Mouse (Mus musculus) adrenal gland, adult 2 months (tissue): ENCODE measurements around the gene Grip1. TPM values are rescaled to one million over a fixed set of nuclear protein-coding genes. Genes with fewer than 3 reads are reported as not detected.
A peak's percentile ranks its signal among the peaks of the same experiment; 100 is the strongest.

Experiments
- DNase-seq: peaks from one replicate; pipeline ENCODE4 v3.0.0; 2021
- polyA plus RNA-seq: library from polyadenylated mRNA; depleted of rRNA; stranded (reverse); fragments of >200 nt; gene quantifications from 2 replicates; pipeline ENCODE4 v1.2.3, GENCODE M21; 2012
- total RNA-seq, 2 experiments: library from RNA; stranded (reverse); gene quantifications; 2 replicates each; pipeline ENCODE4 v1.2.3; 2021

Gene Grip1
- total and polyA plus RNA-seq, 3 experiments: 0.17 to 0.55 (median 0.43) TPM

DNA sequence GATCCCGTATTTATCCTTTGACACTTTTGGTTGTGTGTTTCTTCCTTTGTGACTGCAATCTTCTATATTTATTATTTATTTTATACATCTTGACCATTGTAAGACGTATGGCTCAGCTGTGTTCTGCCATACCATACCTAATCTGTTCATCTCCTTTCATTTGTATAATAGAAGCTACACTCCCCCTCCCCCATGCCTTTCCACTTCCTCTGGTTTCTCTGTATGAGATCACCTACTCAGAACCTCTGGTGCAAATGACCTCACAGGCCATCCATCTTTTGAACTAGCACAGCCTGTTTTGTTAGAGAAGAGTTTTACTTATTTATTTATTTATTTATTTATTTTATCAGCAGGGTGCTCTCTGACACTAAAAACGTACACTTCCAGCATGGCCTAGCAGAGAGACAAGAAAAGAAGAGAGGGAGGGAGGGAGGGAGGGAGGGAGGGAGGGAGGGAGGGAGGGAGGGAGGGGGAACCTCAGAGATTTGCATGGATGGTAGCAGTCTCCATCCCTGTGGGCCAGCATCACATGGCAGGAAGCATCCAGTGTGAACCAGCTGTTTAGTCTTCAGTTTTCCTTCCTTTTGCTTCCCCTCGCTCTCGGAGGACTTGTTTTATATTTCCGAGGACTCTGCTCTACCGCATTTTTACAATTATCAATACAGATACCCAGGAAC lies 207.2 kb downstream of the Grip1 start:
- no peak for DNase-seq

DNA sequence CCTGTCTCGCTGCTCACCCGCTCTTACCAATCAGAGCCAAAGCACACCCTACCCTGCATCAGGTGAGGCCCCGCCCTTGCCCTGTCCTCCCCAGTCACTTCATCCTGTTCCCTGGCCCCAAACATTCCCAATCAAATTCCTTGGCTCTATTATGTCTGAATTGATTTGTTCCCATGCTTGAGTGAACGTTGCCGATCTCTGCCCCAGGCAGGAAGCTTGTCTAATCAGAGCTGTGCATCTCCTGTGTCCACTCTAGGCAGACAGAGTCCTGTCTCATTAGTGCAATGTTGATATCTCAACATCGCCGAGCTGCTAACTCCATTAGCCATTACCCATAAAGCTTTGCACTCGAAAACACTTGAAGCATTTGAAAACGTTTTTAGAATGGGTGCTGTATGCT lies 210.0 kb downstream of the Grip1 start:
- DNase-seq: no peak

DNA sequence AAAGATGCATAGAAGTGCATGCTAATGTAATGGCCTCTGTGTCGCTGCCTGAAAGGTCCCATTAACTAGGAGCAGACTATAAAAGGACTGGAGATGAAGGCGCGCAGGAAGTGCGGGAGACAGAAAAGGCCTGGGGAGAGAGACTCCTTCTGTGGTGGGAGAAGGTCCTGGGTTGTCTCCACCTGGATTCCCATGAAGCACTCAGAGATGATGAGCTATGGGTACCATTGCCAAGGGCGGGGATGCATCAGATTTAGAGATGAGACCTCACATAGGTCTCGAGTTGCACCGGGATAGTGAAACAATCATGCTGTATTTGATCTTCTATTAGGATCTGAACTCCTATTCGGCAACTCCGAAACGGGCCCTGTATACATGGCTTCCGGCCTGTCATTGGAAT lies 212.8 kb downstream of the Grip1 start:
- no peak for DNase-seq

DNA sequence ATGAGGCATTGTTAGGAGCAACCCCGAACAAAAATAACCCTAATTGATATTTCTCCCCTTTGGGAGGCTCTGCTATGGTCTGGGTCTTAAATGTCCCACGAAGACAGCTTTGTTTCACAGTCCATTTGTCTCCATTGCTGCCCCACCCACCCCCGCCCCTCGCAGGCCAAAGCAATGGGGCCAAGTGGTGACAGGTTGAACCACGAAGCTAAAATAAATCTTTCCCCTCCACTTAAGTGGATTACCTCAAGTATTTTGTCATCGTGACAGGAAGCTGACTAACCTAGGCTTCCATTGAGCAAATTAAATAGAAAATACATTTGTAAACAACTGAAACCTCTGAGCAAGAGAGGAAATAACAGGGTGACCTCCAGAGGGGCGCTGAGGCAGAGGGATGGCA lies 216.8 kb downstream of the Grip1 start:
- DNase-seq: no peak

DNA sequence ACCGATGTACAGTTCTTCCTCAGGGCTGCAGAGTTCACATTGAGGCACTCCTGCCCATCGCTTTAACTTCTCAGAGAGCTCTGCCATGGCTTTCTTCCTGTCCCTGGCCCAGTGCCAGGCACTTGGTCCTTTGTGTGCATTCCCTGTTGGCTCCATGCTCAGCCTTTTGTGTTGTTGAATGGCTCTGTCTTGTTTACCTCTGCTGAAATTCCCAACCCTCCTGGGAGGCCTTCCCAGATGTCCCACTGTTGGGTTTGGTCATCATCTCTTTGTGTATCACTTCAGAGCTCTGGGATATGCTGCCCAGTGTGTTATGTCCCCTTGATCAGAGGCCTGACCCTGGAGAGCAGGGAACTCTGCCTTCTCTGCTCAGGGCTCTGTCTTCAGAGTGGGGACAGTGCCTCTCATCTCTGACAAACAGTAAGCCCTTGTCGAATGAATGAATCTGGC lies 230.8 kb downstream of the Grip1 start:
- no peak for DNase-seq

DNA sequence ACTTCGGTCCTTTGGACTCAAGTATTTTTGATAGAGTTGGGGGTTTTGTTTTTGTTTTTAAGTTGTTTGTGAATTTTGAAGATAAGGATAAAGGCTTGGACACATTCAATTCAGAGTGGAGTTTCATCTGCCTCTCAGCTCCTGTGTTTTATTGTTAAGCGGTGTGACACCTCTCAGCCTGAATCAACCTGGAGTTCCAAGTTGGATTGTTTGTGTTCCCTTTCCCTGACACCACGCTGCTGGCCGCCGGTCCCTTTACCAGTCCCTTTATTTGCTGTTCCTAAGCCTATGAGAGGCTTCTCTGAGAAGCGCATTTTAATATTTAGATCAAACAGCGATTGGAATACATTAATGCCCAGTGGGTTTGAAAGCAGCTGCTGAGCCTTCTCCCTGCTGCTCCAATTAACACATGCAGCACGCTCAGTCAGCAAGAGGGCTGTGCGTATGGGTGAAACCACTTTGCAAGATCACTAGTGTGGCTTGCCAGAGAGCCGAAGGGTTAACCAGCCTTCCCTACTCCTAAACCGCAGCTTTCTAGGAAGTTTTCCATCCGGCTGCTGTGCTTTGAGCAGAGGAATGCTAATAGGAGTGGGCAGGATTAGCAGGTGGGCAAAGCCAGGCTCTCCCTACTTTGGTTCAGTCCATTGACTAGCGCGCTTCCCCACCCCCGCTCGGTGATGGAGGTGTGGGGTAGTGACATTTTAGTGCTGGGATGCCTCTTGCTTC lies 237.9 kb downstream of the Grip1 start:
- peak; percentile 5 for DNase-seq

DNA sequence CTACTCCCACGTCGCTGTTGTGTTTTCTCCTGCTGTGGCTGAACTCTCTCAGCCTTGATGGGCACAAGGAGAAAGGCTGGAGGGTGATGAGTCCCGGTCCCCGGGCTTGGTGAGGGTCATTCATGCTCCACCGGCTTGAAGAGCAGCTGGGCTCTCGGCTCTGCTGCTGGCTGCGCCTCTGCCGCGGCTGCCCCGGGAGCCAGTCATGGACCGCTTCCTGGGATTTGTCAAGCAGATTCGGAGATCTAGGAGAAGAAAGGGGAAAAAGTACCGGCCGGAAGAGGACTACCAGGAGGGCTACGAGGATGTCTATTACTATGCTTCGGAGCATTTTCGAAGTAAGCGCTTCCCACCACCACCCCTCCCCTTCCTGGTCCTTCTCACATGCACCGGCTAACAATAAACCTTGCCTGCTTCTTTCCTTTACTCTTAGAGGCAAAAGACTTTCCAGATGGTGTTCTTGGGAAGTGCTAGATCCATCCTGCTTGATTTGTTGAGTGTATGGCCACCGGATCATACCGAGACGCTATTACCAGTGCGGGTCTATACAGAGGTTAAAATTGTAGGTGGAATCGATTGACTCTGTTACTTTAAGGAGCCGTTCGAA lies 238.8 kb downstream of the Grip1 start:
- DNase-seq: no peak

DNA sequence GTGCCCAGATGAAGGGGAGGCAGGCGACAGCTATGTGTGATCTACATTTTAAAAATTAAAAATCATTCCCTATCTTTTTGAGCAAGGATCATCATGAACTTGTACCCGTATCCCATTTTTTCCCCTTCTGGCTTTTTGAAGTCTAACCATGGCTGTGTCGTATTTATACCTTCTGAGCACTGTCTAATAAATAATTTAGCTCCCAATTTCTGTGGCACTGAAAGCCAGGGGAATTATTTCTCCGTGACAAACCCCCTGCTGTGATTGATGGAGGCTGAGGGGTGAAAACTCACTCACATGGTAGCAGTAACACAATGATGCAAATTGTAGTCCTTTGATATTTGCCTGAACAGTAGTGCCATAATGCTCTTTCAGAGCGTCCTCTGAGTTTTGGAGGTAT lies 239.8 kb downstream of the Grip1 start:
- no peak for DNase-seq

DNA sequence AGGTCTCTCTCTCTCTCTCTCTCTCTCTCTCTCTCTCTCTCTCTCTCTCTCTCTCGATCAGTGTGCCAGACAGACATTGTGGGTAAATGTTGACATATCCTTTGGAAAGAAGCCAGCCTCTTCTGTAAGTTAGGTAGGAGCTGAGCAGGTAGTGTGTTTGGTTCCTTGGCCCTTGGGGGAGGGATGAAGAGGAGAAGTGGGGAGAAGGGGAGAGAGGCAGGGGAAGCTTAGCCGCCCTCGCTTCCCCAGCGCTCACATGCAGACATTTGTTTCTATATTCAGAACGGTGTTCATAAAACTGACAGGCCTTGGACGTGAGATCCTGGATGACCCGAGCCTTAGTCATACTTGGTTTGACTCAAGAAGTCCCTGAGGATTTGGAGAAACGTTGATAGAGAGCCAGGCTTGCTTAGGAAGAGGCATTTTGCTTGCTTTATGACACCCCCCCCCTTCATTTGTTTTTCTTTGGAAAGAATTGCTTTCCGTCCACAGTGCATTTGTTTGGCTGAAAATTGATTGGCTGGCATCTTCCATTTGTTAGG lies 243.7 kb downstream of the Grip1 start:
- DNase-seq: no peak

DNA sequence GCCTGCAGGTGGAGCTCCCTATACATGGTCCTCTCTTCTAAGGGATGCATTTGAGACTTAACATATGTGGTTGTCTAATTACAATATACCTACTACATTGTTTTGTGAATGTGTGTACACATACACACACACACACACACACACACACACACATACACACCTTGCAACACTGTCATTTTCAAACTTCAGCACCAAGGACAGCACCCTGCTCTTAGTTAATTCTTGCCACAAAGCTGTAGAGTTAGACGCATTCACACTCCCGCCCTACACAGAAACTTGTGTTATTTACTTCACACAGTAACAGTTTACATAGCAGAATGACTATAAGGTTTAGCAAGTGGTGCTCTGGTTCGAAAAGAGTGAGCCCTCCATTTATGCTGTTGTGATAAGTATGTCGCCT lies 251.7 kb downstream of the Grip1 start:
- no peak for DNase-seq

DNA sequence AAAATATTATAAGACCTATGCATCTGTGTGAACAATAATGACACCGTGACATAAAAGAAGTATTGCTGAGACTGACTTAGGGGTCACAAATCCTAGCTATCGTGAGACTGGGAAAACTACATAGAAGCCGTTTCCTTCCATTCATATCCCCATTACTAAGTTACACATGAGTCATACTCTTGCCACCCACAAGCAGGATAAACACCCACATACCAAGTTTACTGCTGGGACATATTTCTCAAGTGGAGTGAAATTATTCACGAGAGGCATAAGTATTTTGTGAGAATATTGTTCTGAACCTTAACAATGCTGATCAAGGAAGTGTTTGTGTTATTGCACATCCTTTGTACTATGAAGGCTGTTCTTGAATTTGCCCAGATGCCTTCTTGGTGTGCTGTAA lies 252.7 kb downstream of the Grip1 start:
- DNase-seq: no peak

DNA sequence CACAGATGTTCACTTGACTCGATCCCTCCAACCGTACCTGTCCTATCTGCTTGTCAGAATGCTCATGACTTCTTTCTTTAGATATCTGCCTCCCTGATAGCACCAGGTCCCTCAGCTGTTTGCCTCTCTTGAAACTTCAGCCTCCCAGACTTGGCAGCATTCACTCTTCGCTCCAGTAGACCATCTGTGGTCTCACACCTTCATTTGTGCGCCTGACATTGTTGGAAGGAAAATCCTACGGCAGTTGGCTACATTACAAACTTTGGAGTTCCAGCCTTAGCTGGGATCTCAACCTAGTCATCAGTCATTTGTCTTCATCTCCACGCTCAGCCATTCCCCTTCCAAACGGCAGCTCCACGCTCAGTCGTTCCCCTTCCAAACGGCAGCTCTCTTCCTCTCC lies 253.4 kb downstream of the Grip1 start:
- DNase-seq: no peak

DNA sequence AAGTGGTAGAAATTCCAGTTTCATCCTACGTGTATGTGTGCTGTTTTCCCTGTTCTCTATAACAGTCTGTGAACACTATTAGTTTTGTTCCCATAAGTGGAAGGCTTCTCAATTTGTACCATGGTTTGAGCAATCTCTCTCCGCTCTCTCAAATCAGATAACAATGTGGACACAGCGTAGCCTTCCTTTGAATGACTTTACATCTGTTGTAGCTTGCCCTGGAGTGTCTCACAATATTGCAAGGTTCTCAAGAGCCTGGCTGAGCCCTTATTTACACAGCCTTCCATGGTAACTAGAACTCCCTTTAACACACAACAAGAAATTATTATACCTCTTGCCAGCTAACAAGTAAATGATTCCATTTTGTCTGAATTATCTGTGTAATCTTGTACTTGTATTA lies 268.3 kb downstream of the Grip1 start:
- DNase-seq: no peak

DNA sequence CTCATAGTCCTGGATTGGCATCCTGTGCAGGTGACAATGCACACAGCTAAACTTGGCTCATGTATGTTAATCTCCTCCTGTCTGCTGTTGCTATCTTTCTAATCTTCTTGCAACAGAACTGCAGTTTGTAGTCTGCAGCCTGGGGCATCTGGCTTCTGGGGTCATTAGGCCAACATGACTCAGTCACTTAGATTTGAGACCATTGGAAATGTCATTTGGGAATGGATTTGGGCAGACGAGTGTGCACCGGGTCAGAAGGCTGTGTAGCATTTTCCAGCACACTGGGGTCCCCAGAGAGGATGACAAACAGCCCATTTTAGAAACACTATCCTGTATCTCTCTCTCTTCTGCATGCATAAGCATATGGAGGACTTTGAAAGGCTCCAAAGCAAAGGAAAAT lies 268.8 kb downstream of the Grip1 start:
- DNase-seq: no peak

DNA sequence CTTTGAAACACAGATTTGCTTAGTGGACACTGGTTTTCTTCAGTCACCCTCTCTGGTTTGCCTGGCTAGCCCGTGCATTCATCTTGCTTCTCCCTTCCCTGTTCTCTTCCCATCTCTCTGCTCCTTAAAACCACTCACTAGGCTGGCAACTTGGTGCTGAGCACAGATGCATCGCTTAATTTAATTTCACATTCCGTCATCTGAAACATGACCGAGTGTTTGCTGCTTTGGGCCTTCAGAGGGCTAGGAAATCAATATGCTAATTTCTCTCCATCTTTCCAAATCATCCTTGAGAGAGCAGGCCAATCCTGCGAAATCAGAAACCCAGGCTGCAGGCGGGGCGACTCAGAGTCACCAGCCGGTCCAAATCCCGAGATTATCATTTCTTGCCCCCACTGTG lies 270.0 kb downstream of the Grip1 start:
- no peak for DNase-seq

DNA sequence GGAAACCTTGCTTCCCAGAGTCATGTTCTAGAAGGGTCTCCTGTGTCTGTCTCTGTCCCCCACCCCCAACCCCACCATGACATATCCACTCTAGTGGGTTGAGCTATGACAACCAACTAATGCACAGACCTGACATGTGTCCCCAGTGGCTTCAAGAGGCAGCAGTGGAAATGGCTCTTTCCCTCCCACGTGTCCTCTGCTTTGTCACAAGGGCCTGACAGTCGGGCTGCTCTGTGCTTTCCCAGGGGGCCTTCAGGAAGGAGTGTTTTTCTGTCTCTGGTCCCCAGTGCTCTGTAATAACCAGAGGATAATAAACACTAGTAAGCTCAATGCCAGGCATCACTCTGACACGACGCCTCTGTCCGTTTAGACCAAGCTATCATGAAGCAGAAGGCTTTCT lies 271.7 kb downstream of the Grip1 start:
- DNase-seq: no peak

DNA sequence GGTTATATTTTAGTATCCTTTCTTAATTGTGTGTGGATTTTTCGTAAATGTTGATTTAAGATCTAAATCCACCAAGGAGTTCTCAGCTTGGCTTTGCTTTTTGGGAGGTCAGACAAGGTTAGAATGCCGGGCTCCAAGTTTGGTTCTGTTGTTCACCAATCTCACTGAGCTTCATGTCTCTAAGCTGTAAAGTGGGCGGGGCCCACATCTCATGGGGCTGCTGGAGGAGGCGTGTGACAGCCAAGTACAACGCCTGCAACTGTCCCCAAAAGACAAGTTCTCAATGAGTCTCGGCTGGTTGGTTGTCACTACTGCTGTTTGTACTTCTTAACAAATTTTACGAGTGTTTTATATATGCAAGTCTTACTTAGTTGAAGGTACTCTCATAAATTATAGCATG lies 272.3 kb downstream of the Grip1 start:
- no peak for DNase-seq

DNA sequence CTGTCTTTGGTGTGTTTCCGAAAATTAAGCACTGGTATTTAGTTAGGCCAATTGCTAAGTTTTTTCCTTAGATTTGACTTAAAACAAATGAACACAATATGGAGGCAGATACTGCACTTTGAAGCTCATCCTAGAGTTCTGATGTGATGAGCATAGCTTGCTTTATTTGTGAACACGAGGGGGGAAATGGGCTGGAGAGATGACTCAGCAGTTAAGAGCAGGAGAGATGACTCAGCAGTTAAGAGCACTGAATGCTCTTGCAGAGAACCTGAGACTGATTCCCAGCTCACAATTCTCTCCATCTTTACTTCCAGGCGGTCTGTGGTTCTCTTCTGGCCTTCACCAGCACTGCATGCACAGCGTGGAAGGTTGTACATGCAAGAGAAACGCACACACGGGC lies 273.3 kb downstream of the Grip1 start:
- DNase-seq: no peak

DNA sequence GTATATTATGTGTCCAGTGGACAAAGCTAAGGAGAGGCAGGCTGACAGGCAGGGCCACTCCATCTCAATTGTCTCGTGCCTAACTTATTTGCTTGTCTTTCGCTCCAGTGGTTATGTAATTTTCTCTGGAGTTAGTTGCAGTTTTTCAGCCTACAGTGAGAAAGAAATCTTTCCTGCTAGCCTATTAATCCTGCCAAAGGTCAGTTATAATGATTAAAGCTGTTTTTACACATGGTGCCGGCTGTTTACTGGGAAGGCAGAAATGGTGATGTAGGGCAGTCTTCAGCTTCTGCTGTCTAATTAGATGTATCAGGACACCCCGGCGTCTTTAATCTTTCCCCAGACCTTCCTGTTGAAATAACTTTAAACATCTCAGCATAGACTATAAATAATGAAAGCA lies 276.6 kb downstream of the Grip1 start:
- no peak for DNase-seq

DNA sequence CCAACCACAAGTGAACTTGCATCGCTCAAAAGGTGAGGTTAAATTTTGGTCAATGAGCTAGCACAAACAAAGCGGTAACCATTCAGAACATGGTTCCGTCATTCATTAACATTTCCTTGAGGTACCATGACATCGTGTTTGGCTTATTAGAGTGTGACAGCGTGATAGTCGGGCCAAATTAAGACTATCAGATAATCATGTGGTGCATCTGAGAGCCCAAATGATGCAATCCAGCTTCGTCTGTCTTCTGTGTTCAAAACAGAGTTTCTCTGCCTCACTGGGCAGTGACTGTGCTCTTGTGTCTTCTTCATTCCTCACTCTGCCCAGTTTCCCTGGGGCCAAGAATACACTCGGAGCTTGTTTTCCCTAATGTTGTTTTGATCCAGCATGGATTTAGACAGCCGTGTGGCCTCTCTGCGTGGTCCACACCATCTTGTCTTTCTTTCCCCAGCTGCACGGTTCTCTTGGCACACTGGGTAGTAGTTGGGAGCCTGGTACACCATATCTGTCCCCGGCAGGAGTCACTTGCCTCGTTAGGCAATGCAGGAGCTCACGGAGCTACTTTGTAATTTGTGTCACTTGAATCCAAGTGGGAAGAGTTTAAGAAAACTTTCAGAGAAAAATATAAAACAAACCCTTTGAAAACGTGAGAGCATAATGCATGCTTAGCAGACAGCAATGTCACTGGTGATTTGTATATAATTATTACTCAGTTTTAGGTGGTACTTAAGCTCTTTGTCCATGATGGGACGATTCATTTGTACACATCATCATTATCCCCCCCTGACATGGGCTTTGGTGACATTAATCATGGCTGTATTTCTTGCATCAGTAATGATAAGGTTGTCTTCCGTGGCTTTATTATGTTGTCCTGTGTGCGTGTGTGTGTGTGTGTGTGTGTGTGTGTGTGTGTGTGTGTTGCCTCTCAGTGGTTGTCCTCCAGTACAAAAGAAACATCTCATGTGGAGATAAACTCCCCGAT lies 281.7 kb downstream of the Grip1 start:
- DNase-seq: no peak

DNA sequence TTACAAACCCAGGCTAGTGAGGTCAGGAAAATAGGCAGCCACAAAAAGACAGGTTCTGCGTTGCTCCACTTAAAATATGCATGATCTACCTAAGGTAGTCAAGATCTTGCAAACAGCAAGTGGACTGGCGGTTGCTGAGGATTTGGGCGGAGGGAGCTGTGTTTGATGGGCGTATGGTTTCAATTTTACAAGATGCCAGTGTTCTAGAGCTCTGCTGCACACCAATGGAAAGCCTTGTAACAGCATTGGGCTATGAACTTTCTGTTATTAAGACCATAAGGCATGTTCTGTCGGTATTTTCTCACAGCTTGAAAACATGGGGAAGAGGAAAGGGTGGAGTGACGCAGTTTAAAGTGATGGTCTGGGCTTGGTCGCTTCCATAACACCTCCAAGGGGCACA lies 285.8 kb downstream of the Grip1 start:
- no peak for DNase-seq

DNA sequence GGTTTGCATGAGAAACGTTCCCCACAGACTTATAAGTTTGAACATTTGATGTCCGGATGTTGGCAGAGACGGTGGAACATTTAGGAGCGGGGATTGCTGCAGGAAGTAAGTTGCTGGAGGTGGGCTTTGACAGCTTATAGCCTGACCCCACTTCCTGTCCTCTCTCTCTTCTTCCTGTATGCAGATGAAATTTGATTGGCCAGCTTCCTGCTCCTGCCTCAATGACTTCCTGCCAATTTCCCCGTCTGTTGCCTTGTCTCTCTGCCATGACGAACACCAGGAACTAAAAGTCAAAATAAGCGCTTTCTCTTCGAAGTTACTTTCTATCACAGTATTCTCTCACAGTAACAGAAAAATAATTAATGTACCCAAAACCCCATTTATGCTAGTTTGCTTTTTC lies 289.1 kb downstream of the Grip1 start:
- DNase-seq: no peak
